Mouse (Mus musculus) lung, embryonic 16.5 days (tissue): ENCODE data around the gene Cysltr2. TPM values are rescaled to one million over a fixed set of nuclear protein-coding genes. Genes with fewer than 3 reads are reported as not detected.

ENCODE experiments used
- ATAC-seq: fragments of 200-750 bp; cut with Nextera tagmentation; 2 replicates; pipeline ENCODE4 v1.8.0; 2017; ENCODE audit warnings: low read depth, mild to moderate bottlenecking, moderate library complexity
- H3K27ac ChIP-seq: fragments of 300-500 bp; sonication (generic); 2 replicates; pipeline ENCODE4 v1.5.1; 2014; ENCODE audit warnings: mild to moderate bottlenecking, control low read depth, low read length
- H3K27me3 ChIP-seq: fragments of 300-500 bp; sonication (generic); 2 replicates; pipeline ENCODE4 v1.6.1; 2014; ENCODE audit warnings: low read depth, low read length, mixed read lengths; ENCODE audit not compliant: control insufficient read depth, insufficient read depth
- H3K36me3 ChIP-seq: fragments of 300-500 bp; sonication (generic); 2 replicates; pipeline ENCODE4 v1.6.1; 2014; ENCODE audit warnings: low read length; ENCODE audit not compliant: control insufficient read depth, insufficient read depth
- H3K4me1 ChIP-seq: fragments of 300-500 bp; sonication (generic); replicated peaks from 2 replicates; pipeline ENCODE4 v1.6.1; 2014; ENCODE audit warnings: low read length, mixed read lengths; ENCODE audit not compliant: control insufficient read depth, insufficient read depth
- H3K4me2 ChIP-seq: fragments of 300-500 bp; sonication (generic); 2 replicates; pipeline ENCODE4 v1.6.1; 2014; ENCODE audit warnings: low read depth, low read length, control low read depth
- H3K4me3 ChIP-seq: fragments of 300-500 bp; sonication (generic); 2 replicates; pipeline ENCODE4 v1.5.1; 2014; ENCODE audit warnings: mild to moderate bottlenecking, low read length, control low read depth
- H3K9ac ChIP-seq: fragments of 300-500 bp; sonication (generic); 2 replicates; pipeline ENCODE4 v1.6.1; 2014; ENCODE audit warnings: low read length, control low read depth
- H3K9me3 ChIP-seq: fragments of 300-500 bp; sonication (generic); 2 replicates; pipeline ENCODE4 v1.6.1; 2016; ENCODE audit warnings: low read length; ENCODE audit not compliant: control insufficient read depth
- WGBS: fragments of 180-500 bp; shearing (Covaris S2); extraction: QIAGEN DNeasy Blood & Tissue Kit; methylation state at CpG from one replicate; pipeline ENCODE4 v1.1.7; 2014; 5-methylcytosine and 5-hydroxymethylcytosine counted together
- polyA plus RNA-seq: library from polyadenylated mRNA; unstranded; fragments of >200 nt; fragmentation: Nextera tagmentation; extraction: Ambion mirVana; gene quantifications from 2 replicates; pipeline ENCODE4 v1.2.1, GENCODE M21; 2015

Gene Cysltr2
- polyA plus RNA-seq, 1 experiment from 2014 or later = 0.60 TPM

DNA sequence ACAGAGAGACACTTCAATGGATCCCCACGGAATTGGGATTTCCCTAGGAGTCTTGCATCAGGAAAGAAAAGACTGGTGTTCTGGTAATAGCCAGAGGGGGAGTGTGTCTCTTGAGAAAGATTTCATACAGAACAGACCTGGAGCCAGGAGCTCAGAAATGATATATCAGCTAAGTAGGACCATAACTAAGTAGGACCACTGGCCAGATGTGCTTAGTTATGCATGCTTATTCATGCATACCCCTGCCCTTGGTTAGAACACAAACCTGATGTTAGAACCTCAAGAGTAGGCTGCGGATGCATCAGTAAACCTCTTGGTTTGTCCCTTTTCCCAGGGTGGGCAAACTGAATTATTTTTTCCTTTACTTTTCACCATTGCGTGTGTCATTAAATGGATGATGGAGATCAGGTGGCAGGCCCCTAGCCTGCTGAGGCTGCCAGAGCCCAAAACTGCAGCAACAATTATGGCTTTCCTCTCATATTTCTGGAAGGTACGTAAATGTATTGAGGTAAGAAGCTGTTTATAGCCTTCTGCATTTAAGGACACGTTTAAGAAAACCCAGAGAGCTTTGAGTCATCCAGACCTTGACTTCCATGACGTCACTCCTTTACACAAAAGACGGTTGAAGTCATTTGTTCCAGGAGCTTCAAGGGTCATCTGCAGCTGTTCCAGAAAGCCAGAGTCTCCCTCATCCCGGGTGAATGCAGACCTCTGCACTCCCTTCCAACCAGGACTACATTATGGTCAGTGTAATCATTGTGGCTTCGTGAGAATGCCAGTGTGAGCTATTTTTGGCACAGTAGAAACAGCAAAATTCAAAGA is 35.0 kb downstream of the Cysltr2 start:
- Histone ChIP-seq H3K27me3 (no peaks in the 10 kb centered on the region), H3K9me3 (no peaks in the 10 kb centered on the region), H3K9ac (no peak overlapping the region), H3K4me2 (no peak overlapping the region), H3K4me1 (peaks cover 2% of the 10 kb centered on the region; the same call in 1 of the 2 replicates), H3K27ac (peak overlapping the region; percentile 2; the same call in 1 of the 2 replicates), H3K4me3 (no peak overlapping the region), H3K36me3 (no peaks in the 10 kb centered on the region)
- 50% methylated on average over 9 of the region's 9 CpGs for WGBS
- ATAC-seq = peak; percentile 47; the same call in 1 of the 2 replicates

DNA sequence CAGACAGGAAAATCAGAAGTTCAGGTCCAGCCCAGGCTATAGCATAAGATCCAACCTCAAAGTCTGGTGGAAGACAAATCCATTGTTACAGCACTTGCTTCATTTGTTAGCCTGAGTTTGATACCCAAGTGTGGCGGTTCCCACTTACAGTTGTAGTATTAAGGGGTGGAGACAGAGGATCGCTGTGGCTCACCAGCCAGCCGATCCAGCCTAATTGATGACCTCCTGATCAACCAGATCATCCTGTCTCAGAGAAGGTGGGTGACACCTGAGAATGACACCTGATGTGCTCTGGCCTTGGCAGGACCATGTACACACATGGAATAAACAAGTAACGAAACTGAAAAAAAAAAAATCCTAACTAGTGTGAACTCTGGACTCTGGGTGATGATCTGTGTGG is 47.1 kb downstream of the Cysltr2 start:
- H3K4me1 ChIP-seq = 0 out of 2 replicates have a peak, but pooled peaks cover 4% of the 10 kb centered on the region
- no peak overlapping the region for H3K4me2 ChIP-seq
- no peak for ATAC-seq
- H3K9me3 ChIP-seq = no peaks in the 10 kb centered on the region
- H3K27me3 ChIP-seq = no peaks in the 10 kb centered on the region
- no peak overlapping the region for H3K9ac ChIP-seq
- H3K36me3 ChIP-seq = no peaks in the 10 kb centered on the region
- WGBS = 86% methylated on average over 4 of the region's 4 CpGs
- no peak overlapping the region for H3K27ac ChIP-seq
- no peak overlapping the region for H3K4me3 ChIP-seq

DNA sequence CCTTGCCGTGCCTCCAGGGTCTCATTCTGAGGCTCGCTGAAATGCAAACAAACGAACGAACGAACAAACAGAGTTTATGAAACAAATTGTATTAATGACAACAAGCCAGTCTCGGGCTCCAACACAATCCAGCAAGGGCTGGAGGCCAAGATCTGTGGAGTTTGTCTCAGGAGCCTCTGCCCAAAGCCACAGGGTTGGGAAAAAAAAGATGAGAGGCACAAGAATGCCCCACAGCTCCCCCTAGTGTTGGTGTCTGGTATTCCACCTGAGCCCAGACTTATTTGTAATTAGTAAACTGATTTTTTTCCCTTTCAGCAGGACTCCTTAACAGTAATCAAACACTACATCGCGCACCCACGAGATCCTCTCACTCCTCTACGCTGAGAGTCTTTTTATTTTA is 48.6 kb downstream of the Cysltr2 start:
- Histone ChIP-seq H3K27ac (no peak overlapping the region), H3K4me1 (0 out of 2 replicates have a peak, but pooled peaks cover 4% of the 10 kb centered on the region), H3K27me3 (no peaks in the 10 kb centered on the region), H3K4me2 (peak overlapping the region; percentile 4; the same call in 1 of the 2 replicates), H3K4me3 (no peak overlapping the region), H3K9me3 (no peaks in the 10 kb centered on the region), H3K36me3 (no peaks in the 10 kb centered on the region), H3K9ac (no peak overlapping the region)
- 16% methylated on average over 10 of the region's 10 CpGs for WGBS
- ATAC-seq = peak; percentile 83

DNA sequence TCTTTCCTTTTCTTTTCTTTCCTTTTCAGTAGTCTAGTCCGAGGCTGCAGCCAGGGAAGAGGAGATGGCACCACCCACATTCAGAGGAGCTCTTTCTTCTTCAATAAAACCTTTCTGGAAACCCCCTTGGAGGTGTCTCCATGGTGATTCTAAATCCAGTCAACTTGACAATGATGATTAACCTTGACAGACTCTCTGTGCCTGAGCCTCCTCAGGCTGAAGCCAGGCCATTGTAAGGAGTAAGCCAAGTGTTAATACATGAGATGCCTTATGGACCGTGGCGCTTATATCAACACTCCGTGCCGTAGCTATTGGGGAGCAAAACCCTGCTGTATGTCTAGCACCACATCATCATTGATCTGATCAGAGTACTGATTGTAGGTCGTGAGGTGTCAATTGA is 50.8 kb downstream of the Cysltr2 start:
- WGBS = 77% methylated on average over 6 of the region's 6 CpGs
- Histone ChIP-seq H3K27ac (no peak overlapping the region), H3K9me3 (no peaks in the 10 kb centered on the region), H3K4me1 (0 out of 2 replicates have a peak, but pooled peaks cover 4% of the 10 kb centered on the region), H3K9ac (no peak overlapping the region), H3K4me3 (no peak overlapping the region), H3K27me3 (no peaks in the 10 kb centered on the region), H3K4me2 (no peak overlapping the region), H3K36me3 (no peaks in the 10 kb centered on the region)
- ATAC-seq = no peak

DNA sequence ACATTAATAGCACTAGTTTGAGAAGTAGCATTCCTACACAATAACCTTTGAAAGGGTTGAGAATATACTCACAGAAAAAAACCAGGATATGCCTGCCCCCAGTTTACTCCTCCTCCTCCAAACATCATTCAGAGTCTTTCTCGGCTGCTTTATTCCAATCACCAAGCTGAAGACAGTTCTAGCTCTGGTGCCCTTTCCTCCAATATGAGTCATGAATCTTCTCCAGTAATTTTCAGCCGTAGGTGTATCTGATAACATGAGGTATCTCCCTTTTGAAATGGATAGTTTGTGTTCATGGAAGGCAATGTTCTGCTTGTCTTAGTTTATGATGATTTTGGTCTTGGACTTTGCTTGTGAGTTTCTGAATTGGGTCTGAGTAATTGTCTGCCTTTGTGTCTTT is 62.9 kb downstream of the Cysltr2 start:
- no peak overlapping the region for H3K4me2 ChIP-seq
- H3K4me3 ChIP-seq = no peak overlapping the region
- no peaks in the 10 kb centered on the region for H3K36me3 ChIP-seq
- H3K27ac ChIP-seq = no peak overlapping the region
- no peak for ATAC-seq
- no peak overlapping the region for H3K9ac ChIP-seq
- peaks cover 9% of the 10 kb centered on the region; the same call in 1 of the 2 replicates for H3K4me1 ChIP-seq
- H3K9me3 ChIP-seq = no peaks in the 10 kb centered on the region
- 63% methylated on average over 2 of the region's 2 CpGs for WGBS
- no peaks in the 10 kb centered on the region for H3K27me3 ChIP-seq

DNA sequence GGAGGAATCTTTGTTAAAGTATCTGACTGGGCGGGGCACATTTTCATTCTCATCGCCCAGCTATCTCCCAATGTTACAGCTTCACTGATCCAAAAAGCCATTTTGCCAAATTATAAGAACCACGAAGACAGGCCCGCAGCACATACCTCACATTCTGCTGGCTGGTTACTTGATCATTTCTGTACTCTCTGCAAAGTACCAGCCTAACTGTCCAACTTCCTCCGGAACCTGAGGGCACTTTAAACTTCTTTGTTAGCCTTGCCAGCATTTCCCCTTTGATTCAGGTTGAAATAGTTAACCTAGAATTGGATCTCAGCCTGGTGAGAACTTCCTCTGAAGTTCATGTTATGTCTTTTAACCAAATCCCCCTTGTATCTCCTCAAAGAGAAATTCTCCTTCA is 63.8 kb downstream of the Cysltr2 start:
- Histone ChIP-seq H3K9ac (no peak overlapping the region), H3K4me1 (peaks cover 9% of the 10 kb centered on the region; the same call in 1 of the 2 replicates), H3K36me3 (no peaks in the 10 kb centered on the region), H3K4me3 (no peak overlapping the region), H3K4me2 (no peak overlapping the region), H3K9me3 (no peaks in the 10 kb centered on the region), H3K27me3 (no peaks in the 10 kb centered on the region), H3K27ac (no peak overlapping the region)
- 87% methylated on average over 5 of the region's 5 CpGs for WGBS
- ATAC-seq = no peak

DNA sequence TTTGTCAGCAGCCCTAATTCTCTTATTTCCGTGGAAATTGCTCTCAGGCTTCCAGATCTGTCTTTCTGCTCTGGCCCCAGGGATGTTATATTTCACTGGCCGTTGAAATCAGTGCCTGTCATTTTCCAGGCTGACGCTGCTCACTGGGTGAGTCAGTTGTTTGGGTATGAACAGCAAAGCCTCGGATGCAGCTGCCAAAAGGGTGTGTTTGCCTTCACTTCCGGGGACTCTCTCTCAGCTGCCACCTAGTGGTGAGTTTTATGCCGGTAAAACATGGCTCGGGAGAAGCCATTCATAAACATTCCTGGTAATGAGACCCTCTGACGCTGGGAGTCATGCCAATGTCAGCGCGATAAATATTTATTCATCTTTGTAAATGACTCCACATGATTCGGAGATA is 65.5 kb downstream of the Cysltr2 start:
- Histone ChIP-seq H3K36me3 (no peaks in the 10 kb centered on the region), H3K4me3 (peak overlapping the region; percentile 23), H3K4me1 (peaks cover 9% of the 10 kb centered on the region; the same call in 1 of the 2 replicates), H3K4me2 (peak overlapping the region; percentile 51), H3K9me3 (no peaks in the 10 kb centered on the region), H3K9ac (peak overlapping the region; percentile 44), H3K27me3 (no peaks in the 10 kb centered on the region), H3K27ac (peak overlapping the region; percentile 47)
- 5% methylated on average over 11 of the region's 11 CpGs for WGBS
- peak; percentile 87 for ATAC-seq

DNA sequence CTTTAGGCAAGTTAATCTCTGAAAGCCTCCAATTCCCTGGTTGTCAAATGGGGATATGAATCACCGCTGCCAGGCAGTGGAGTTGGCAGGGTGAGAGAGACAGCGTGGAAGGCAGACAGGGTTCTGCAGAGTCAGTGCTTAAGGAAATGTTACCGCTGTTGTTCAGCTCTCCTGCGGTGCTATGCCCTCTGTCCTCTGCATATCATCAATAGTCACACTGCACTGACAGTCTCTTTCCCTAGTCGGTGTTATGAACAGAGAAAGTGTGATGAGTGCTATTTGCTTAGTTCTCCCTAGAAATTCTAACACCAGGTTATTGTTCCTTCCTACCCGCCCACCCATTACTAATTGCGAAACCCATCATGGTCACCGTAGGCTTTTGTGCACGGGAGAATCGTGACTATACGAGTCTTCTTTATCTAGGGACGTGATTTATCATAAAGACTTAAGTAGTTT is 65.9 kb downstream of the Cysltr2 start:
- Histone ChIP-seq H3K9ac (peak overlapping the region; percentile 44), H3K4me3 (peak overlapping the region; percentile 23), H3K27ac (peak overlapping the region; percentile 47), H3K27me3 (no peaks in the 10 kb centered on the region), H3K4me2 (peak overlapping the region; percentile 51), H3K36me3 (no peaks in the 10 kb centered on the region), H3K9me3 (no peaks in the 10 kb centered on the region), H3K4me1 (peaks cover 9% of the 10 kb centered on the region; the same call in 1 of the 2 replicates)
- ATAC-seq = peak; percentile 35; the same call in 1 of the 2 replicates
- WGBS = 39% methylated on average over 12 of the region's 12 CpGs

DNA sequence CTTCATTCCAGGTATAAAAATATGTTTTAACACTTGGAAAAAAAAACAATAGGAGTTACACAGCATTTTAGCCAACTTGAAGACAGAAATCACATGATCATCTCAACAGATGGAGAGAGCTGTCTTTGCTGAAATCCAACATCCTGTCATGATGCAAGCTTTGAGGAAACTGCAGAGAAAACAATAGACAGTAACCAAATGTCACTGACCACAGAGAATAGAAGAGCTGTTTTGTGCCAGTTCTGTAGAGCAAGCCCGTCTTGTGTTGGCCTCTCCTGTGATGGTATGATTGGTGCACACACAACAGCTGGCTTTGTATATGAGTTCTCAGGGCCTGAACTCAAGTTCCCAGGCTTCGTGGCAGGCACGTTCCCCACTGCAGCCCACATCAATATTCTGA is 68.2 kb downstream of the Cysltr2 start:
- Histone ChIP-seq H3K27me3 (no peaks in the 10 kb centered on the region), H3K4me1 (peaks cover 9% of the 10 kb centered on the region; the same call in 1 of the 2 replicates), H3K4me3 (no peak overlapping the region), H3K9ac (no peak overlapping the region), H3K27ac (no peak overlapping the region), H3K4me2 (no peak overlapping the region), H3K36me3 (no peaks in the 10 kb centered on the region), H3K9me3 (no peaks in the 10 kb centered on the region)
- WGBS = 46% methylated on average over 3 of the region's 3 CpGs
- ATAC-seq = peak; percentile 40; the same call in 1 of the 2 replicates
